Mouse (Mus musculus) layer of hippocampus, adult 9-10 months (tissue): Measurements from ENCODE around the gene Tspan18.

Source experiments
- DNase-seq: peaks from one replicate; pipeline ENCODE4 v3.0.0; 2022; ENCODE audit warnings: low spot score

The Tspan18 gene

DNA sequence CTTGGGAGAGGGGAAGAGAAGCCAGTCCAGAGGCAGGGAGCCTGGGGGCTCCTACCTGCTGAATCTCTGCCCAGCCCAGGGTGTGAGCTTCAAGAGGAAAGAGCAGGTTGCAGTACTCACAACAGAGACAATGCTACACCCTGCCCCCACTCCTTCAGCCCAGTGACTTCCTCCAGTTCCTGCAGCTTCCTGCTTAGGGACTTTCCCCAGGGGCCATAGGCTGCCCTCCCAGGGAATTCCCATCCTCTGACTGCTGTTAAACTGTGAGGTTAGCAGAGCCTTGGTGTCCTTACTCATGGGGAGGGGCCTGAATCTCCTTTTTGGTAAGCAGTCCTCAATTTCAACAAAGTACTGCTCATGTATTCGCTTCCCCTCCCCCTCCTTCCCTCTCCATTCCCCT, 120.1 kb downstream of the Tspan18 start:
- no peak for DNase-seq

DNA sequence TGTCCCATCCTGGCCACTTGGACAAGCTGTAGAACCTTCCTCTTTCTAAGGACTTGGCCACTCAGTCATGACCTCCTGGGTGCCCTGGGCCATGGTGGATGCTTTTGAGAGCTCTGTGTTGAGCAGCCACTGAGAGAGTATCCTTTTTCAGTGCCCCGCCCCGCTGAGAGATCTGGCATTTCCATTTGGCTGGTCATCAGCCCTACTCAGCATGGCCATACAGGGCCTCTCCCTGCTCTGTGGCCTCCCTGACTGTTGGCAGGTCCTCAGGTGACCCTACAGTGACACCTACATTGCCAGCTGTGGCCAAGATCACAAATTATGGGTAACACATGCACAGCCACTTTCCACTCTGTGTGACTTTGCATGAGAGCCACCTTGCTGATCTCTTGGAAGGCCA, 121.4 kb downstream of the Tspan18 start:
- no peak for DNase-seq

DNA sequence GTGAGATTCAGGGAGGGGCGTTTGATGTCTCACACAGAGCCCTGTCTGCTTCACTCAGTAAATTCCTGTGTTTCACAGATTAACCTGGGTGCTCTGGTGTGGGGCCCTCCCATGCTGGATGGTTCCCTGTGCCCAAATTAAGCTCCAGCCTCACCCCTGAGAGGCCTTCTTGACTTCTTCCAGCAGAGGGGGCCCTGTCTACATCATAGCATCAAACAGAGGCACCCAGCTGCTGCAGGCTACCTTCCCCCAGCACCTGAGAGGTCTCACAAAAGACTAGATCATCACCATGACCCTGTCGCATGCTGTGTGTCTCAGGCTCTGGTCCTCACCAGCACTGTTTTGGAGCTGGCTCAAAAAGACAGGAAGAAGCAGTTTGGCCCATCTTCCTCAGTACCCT, 121.9 kb downstream of the Tspan18 start:
- DNase-seq: no peak

DNA sequence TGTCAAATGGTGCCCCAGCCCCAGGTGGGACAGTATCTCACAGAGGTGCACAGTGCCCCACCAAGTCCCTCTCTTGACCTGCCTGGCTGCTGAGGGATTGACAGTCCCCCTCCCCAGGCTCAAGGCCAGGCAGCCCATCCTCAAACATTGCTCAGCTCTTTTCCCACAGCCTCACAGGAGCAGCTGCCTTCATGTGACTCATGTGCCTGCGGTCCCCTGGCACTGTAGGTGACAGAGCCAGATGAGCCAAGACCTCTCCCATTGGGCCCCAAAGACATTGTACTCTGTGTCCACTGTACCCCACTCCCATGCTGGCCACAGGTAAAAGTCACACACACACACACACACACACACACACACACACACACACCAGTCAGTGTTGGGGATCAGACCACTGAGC, 128.2 kb downstream of the Tspan18 start:
- DNase-seq: no peak

DNA sequence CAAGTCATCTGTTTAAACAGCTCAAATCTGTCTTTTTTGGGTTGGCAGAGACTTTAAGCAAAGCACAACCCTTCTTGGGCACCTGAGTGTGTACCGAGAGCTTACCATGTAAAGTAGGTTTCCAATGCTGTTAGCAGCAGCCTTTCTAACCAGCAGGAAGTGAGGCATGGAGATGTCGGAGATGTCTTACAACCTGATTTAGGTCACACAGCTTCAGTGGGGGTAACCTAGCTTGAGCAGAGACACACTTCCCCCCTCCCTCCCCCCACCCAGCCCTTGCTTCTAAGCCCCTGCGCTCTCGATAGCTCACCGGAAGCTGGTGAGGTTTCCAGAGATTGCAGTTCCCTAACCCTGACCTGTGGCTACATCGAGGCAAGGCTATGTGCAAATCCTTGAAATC, 129.7 kb downstream of the Tspan18 start:
- no peak for DNase-seq

DNA sequence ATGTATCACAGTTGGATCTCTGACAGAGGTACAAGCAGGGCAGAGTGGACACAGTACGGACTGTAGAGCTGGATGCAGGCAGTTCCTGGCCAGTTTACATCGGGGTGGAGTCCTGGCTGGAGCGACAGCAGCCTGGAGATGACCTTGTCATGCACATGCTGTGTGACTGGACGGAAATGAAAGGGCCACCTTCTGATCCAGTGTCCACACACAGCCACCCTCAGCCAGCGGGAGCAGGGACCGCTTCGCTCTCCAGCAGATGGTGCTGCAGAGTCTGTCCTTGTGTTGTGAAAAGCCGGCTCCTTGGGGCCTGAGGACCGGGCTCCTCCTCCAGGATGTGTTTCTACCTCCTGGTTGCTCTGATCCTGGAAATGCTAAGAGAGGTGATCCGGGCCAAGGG, 130.6 kb downstream of the Tspan18 start:
- no peak for DNase-seq

DNA sequence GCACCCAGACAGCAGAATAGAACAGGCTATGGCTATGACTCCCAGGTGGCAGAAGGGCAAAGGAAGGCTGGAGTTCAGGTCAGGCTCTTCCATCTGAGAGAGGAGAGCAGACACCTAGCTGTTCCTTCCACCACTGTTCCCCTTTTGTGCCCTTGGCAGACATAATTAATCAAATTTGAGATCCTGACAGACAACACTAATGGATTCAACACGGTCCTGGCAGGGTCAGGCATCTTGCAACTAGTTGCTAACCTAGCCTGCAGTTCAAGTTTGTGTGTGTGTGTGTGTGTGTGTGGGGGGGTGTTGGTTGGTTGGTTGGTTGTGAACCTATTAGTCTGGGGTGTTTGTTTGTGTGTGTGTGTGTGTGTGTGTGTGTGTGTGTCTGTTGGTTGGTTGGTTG, 131.5 kb downstream of the Tspan18 start:
- DNase-seq: no peak

DNA sequence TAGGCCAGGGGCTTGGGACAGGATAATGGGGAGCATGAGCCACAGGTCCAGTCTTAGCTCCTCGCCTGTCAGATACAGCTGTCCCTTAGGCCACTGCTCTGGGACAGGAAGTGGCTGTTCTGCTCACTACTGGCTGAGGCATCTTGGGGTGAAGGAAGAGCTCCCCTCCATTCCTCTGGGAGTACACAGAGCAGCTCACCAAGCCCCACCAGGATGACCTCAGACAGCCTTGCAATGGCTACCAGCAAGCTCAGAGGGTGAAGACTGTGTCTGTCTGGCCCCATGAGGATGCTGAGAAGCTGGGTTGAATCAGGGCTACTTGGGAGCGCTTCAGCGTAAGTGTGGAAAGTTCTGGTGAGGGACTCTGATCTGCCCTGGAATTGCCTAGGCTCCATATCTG, 132.3 kb downstream of the Tspan18 start:
- no peak for DNase-seq

DNA sequence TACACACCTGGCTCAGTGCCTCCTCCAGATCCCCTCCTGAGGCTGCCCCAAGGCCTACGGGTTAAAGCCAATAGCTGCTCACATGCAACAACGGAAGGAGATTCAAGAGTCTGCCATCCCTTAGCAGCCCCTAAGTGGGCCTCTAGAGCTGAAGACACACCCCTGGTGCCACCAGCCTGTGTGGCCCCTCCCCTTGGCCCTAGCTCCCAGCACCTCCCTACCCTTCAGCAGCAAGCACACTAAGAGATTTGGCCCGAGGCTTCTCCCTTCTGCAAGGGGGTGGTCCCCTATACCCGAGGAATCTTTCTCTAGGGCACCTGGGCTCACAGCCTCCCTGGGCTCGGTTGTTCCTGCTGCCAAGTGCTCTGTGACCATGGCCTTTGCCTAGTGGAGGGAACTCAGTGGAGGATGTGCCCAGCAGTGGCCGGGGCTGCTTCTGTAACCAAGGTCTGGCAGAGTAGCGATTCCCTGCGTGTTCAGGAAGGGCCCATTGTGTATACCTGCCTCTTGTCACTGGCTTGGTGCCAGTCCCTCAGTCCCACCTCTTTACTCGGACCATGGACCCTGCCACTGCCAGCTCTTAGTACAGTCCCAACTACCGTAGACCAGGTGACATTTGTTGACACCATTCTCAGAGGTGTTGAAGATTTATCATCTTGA, 133.5 kb downstream of the Tspan18 start:
- no peak for DNase-seq

DNA sequence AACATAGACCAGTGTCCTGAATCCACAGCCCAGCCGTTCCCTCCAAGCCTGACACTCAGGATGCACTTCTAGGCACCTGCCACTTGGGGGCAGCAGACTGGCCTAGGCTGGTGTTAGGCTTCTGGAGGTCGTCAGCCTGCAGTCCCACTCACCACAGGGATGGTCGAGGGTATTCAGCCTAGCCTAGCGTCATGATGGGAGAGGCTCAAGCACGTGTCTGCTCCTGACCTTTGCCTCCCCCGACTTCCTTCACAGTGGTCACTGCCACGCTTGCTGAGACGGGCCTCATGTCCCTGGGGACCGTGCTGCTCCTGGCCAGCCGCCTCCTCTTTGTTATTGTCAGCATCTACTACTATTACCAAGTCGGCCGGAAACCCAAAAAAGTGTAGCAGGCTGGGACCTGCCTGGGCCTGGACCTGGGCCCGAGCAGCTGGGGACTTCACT, 134.8 kb downstream of the Tspan18 start:
- DNase-seq: no peak

DNA sequence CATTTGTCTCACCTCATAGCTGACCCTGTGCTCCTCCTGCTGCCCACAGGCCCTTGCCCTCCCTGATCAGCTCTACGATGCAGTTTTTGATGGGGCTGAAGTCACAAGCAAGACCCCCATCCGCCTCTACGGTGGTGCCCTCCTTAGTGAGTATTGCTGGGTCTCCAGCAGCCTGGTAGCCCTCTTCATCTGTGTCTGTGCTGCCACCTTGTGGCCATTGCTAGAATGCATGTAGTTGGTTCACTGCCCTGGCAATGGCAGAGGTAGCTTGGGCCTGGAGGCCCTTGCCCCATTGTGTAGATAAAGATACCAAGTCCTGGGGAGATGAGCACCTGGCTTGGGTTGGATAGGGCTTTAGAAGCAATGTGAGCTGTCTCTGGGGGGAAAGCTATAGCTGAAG, 135.5 kb downstream of the Tspan18 start:
- peak; percentile 93 for DNase-seq

DNA sequence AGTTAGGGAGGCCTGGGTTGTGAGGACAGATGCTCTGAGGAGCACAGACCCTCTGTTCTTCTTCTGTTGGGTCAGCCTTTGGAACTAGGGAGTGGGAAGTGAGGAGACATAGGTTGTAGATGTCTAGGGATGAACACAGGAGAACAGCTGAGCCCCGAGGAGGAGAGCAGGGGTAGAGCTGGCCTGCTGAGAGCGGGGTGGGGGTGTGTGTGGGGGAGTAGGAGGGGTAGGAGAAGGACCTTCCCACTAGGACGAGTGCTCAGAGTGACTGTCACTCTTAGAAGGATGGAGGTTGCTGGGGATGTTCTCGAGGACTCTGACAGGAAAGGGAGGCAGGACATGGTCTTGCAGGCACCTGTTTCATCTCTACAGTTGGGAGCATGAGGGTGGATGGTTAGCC, 140.5 kb downstream of the Tspan18 start:
- DNase-seq: no peak

DNA sequence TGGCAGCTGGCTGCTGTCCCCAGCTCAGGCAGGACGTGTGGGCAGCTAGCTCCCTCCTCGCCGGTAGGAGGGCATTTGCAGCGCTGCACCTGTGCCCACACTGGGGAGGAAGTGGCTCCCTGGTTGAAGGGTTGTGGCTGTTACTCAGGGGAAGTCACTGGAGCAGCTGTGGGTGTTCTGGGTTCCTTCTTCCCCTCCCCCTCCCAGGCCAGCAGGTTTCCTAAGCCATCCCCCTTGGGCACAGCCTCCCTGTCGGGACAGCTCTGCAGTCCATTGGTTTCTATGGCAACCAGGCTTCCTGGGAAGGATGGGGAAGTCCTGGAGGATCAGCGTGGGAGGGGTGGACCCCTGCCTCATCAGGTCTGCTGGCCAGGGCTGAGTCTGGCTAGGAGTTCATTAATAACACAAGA, 141.6 kb downstream of the Tspan18 start:
- no peak for DNase-seq

DNA sequence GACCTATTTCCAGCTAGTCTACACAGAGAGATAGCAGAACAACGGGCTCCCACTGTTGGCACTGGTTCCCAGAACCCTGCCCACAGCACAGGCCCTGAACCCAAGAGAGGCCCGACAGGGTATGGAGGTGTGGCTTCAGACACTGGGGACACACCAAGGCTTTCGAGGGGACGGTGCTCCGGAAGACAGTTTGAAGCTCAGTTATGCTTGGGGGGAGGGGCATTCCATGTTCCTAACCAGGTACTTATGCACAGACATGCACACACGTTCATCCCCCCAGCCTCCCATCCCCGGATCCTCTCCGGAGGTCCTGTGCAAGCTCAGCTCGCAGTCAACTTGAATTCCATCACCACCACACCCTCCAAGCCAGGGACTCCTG, 142.1 kb downstream of the Tspan18 start:
- no peak for DNase-seq

DNA sequence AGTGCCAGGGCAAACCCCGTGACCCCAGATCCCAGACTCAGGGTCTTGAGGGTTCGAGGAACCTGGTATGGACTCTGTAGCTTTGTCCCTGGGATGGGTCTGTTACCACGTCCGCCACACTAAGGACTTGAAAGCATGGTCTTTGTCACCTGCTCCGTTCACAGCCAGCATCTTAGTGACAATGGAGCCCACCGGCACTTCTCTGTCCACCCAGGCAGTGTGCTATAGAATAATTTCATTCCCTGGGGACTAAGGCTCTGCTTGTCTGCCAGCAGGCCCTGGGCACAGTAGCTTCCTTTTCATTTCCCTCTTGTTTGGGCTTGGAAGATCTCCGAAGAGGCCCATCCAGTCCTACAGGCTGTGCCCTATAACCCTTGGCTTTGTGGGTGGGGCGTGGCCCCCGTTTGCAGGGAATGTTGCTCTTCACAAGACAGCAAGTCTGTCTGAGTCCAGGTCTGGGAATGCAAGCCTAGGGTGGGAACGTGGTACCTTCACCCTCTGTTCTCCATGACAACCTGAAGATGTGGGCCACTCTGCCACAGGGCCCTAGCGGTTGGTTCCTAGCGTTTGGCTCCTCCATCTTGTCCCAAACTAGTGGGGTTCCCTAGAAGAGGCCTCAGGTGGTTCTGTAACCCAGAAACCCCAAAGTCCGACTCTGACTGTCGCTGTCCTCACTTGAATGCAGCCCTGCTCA, 142.7 kb downstream of the Tspan18 start:
- no peak for DNase-seq

DNA sequence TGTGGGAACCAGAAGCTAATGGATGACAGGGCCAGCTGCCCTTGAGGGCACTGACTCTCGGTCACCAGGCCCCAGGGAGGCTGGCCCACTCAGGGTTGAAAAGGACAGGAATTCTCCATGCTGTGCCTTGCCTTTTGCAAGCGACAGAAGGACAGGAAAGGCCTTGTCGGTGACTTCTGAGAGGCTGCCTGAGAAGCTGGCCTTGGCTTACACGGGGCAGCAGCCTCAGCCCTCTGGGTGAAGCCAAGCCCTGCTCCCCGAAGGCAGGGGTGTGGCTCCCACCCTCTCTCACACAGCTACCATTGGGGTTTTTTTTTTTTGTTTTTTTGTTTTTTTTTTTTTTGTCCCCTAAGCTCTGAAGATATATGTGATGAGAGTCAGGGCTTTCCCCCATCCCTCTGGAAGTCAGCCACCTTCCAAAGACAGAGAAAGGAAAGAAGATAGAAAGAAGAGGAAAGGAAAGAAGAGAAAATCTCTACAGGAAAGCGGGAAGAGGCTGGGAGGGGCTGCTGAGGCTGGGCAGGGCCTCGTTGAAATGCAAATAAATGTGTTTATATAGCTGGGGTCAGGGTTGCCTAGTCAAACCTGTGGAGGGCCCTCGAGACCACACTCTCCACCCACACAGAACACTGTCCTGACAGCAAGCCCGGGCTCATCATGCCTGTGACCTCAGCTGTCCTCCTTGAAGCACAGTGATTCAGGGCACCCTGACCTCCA, 143.4 kb downstream of the Tspan18 start:
- DNase-seq: no peak

DNA sequence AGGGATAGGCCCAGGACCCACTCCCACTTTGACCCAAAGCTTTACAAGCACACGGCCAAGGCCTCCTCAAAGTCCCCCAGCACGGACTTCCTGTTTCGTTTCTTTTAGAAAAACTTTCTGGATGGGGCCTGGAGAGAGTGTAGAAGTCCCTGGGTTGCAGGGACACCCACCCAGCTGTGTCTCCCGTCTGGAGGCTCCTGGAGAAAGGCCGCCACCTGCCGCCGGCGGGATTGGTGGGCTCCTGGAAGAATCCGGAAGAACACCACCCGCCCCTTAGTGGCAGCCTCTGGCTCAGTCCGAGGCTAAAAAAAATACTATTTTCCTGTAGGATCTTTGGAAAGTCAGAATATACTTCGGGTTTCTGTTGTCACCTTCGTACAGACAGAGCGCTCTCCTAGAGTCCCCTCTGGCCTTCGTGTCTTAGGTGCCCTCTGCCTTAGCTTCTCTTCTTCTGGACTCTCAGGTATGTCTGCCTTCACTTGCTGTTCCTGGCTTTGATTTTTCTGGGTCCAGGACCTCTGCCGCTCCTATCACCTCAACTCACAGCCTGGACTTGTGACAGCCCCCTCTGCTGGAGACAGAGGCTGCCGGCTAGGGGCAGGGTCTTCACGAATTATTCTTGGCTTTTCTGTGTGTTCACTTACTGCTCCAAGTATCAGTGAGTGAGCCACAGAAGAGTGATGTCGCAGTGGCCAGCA, 145.4 kb downstream of the Tspan18 start:
- no peak for DNase-seq

DNA sequence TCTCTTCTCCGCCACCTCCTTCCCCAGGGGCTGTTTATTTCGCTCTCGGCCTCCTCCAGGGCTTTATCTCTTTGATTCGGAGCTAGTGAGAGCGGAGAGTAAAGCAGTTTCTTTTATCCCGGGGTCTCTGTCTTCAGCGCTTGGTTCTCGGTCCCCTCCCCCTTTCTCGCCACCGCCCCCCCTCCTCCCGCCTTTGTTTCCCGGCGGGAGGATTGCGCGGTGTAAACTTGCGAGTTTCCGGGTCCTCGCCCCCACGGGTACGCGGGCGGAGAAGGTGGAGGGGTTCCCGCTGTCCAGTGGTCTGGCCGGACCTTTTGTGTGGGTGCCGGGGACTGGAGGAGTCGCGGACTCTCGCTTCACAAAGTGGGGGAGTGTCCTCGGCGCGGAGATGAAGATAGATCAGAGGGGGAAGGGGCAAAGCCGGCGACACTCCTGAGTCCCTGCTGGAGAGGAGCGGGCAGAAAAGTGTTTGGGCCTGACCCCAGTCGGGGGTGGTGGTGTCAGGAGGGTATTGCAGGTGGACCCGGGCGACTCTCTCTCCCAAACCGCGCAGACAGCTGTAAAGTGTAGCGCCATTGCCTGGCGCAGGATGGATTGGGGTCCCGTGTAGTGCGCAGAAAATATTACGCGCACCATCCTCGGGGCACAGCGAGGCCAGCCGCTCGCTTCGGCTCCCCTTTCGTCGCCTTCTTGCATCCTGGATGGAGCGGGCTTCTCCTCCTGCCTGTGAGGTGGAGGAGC, 146.1 kb downstream of the Tspan18 start:
- no peak for DNase-seq

DNA sequence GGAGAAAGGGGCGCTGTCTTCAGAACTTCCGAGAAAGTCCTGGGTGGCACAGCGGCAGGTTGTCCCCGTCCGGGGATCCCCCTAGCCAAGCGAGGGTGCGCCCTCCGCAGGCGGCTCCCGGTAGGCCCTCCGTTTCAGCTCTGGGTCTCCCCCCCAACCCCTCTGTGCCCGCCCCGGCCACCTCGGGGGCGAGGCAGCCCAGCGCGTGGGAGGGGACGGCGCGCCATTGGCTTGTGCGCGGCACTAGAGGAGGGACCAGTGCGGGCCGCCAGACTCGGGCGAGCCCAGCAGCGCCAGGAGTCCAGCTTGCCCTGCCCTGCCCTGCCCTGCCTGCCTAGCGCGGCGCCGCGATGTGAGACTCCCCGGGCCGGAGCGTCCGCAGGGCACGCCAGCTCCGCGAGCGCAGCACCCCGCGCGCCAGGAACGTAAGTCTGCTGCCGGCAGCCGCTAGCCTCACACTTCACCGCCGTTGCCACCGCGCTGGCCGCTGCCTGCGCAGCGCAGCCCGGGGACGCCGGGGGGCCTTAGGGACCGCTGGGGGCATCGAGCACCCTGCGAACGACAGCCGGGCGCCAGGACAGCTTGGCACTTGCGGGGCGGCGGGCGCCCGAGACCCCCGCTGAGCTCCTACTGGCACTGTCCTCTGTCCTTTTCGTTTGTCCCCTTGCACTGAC, 146.8 kb downstream of the Tspan18 start, which contains the start of gene Trp53i11:
Gene Trp53i11, plus strand, starts transcription at position 226 of the 674 bp plus-strand sequence.
- no peak for DNase-seq

DNA sequence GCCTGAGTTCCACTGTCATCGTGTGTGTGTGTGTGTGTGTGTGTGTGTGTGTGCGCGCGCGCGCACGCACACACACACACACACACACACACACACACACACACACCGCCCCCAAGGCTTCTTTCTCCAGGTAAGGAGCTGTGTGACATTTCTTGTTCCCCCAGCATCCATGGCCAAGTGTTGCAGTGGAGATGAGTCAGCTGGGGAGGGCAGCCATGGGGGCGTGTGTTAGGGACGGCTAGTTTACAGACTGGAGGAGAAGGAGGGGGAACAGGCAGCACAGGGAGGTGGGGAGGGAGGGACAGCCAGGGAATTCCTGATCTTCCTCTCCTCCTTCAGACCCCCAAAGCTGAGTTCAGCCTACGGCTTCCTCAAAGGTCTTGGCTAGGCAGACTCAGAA, 151.4 kb downstream of the Tspan18 start:
- DNase-seq: no peak

DNA sequence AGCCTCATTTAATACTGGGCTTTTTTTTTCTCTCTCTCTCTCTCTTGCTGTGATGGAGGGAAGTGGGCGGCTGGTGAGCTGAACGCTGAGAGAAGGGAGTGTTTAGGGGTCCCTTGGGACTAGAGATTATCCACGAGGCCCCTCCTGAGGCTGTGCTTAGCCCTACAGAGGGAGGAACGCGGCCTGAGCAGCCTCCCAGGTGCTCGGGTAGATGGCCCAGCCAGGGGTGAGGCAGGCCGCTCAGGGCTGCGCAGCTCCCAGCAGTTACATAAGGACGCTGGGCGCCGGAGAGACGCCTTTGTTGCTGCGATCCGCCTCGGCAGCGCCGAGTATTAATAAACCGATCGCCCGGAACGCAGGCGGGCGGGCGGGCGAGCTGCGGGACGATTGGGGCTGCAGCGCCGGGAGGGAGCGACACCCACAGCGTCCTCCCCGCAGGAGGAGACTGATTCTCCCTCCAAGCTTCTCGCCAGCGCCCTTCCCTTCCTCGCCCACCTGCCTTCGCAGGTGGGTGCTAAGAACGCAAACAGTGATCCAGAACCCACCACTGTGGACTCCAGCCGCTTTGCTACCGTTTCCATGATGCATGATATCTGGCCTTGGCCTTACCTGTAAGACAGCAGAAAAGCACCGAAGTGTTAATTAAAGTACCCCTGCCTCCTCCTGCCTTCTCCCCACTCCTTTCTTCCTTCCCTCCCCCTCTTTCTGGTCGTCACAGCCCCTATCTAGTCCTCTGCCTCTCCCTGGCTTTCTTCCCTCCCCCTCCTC, 154.0 kb downstream of the Tspan18 start:
- DNase-seq: no peak
